Mouse (Mus musculus) stomach, embryonic 15.5 days (tissue): ENCODE results near the gene Gna14. TPM values are rescaled to one million over a fixed set of nuclear protein-coding genes. Genes with fewer than 3 reads are reported as not detected.

Experiments
- ATAC-seq: fragments of 200-750 bp; cut with Nextera tagmentation; 2 replicates; pipeline ENCODE4 v1.8.0; 2017; ENCODE audit warnings: low read depth, moderate number of reproducible peaks, moderate TSS enrichment; ENCODE audit not compliant: insufficient read depth, low FRiP score
- H3K27ac ChIP-seq: fragments of 300-500 bp; sonication (generic); 2 replicates; pipeline ENCODE4 v1.5.1; 2015; ENCODE audit warnings: mild to moderate bottlenecking, inconsistent platforms
- H3K27me3 ChIP-seq: fragments of 300-500 bp; sonication (generic); replicated peaks from 2 replicates; pipeline ENCODE4 v1.6.1; 2015; ENCODE audit warnings: inconsistent platforms
- H3K36me3 ChIP-seq: fragments of 300-500 bp; sonication (generic); 2 replicates; pipeline ENCODE4 v1.6.1; 2015; ENCODE audit warnings: inconsistent platforms
- H3K4me1 ChIP-seq: fragments of 300-500 bp; sonication (generic); 2 replicates; pipeline ENCODE4 v1.6.1; 2015; ENCODE audit warnings: inconsistent platforms
- H3K4me2 ChIP-seq: fragments of 300-500 bp; sonication (generic); 2 replicates; pipeline ENCODE4 v1.6.1; 2015; ENCODE audit warnings: mild to moderate bottlenecking, inconsistent platforms
- H3K4me3 ChIP-seq: fragments of 300-500 bp; sonication (generic); replicated peaks from 2 replicates; pipeline ENCODE4 v1.5.1; 2015; ENCODE audit warnings: inconsistent platforms
- H3K9ac ChIP-seq: fragments of 300-500 bp; sonication (generic); 2 replicates; pipeline ENCODE4 v1.6.1; 2015; ENCODE audit warnings: inconsistent platforms
- H3K9me3 ChIP-seq: fragments of 300-500 bp; sonication (generic); 2 replicates; pipeline ENCODE4 v1.6.1; 2016; ENCODE audit warnings: inconsistent platforms
- WGBS: fragments of 180-500 bp; shearing (Covaris S2); methylation state at CpG from one replicate; pipeline ENCODE4 v1.1.7; 2015; 5-methylcytosine and 5-hydroxymethylcytosine counted together
- polyA plus RNA-seq: library from polyadenylated mRNA; unstranded; fragments of >200 nt; fragmentation: Nextera tagmentation; extraction: Ambion mirVana; gene quantifications from 2 replicates; pipeline ENCODE4 v1.2.1, GENCODE M21; 2015

The Gna14 gene
- polyA plus RNA-seq, 1 experiment from 2014 or later = 14.3 TPM

- Histone ChIP-seq H3K4me1 (no peaks in the 10 kb centered on the region), H3K4me2 (no peak overlapping the region), H3K27me3 (no peaks in the 10 kb centered on the region), H3K9ac (no peak overlapping the region), H3K27ac (no peak overlapping the region), H3K36me3 (no peaks in the 10 kb centered on the region), H3K4me3 (no peak overlapping the region), H3K9me3 (no peaks in the 10 kb centered on the region)
- 68% methylated on average over 5 of the region's 5 CpGs for WGBS
- ATAC-seq = no peak
These were observed 49.1 kb downstream of the Gna14 start for GRCm38 (mm10) chr19:16484671-16485070.

GRCm38 (mm10) chr19:16490756-16491155 is 55.2 kb downstream of the Gna14 start:
- H3K4me2 ChIP-seq = no peak overlapping the region
- H3K4me3 ChIP-seq = no peak overlapping the region
- ATAC-seq = no peak
- no peak overlapping the region for H3K9ac ChIP-seq
- H3K9me3 ChIP-seq = no peaks in the 10 kb centered on the region
- no peaks in the 10 kb centered on the region for H3K36me3 ChIP-seq
- H3K27ac ChIP-seq = no peak overlapping the region
- no peaks in the 10 kb centered on the region for H3K4me1 ChIP-seq
- 65% methylated on average over 12 of the region's 12 CpGs for WGBS
- H3K27me3 ChIP-seq = no peaks in the 10 kb centered on the region

GRCm38 (mm10) chr19:16491497-16491896 is 55.9 kb downstream of the Gna14 start:
- no peaks in the 10 kb centered on the region for H3K27me3 ChIP-seq
- H3K9ac ChIP-seq = no peak overlapping the region
- WGBS = 41% methylated on average over 7 of the region's 7 CpGs
- no peaks in the 10 kb centered on the region for H3K4me1 ChIP-seq
- H3K4me3 ChIP-seq = no peak overlapping the region
- no peak for ATAC-seq
- H3K4me2 ChIP-seq = no peak overlapping the region
- H3K27ac ChIP-seq = no peak overlapping the region
- no peaks in the 10 kb centered on the region for H3K9me3 ChIP-seq
- H3K36me3 ChIP-seq = no peaks in the 10 kb centered on the region

DNA sequence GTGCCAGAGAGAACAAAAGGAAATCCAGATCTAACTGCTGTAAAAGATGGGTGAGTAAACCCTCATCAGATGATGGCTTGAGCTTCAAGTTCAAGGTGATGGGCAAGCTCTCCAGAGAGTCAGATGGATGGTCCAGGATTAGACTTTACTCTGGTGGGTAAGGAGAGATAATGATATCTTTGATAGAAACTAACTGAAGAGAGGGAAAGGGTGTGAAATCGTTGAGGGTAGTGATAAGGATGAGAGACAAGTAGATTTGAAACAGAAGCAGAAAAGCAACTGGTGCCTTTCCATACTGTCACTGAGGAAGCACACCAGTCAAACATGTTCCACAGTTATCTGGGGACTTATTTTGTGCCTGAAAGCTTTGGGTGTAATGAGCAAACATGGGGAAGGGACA is 56.9 kb downstream of the Gna14 start:
- Histone ChIP-seq H3K36me3 (no peaks in the 10 kb centered on the region), H3K4me1 (no peaks in the 10 kb centered on the region), H3K27ac (no peak overlapping the region), H3K9me3 (no peaks in the 10 kb centered on the region), H3K27me3 (no peaks in the 10 kb centered on the region), H3K4me3 (no peak overlapping the region), H3K9ac (no peak overlapping the region), H3K4me2 (no peak overlapping the region)
- no peak for ATAC-seq
- 65% methylated on average over 1 of the region's 1 CpGs for WGBS

- Histone ChIP-seq H3K36me3 (no peaks in the 10 kb centered on the region), H3K4me1 (0 out of 2 replicates have a peak, but pooled peaks cover 4% of the 10 kb centered on the region), H3K4me3 (no peak overlapping the region), H3K27me3 (no peaks in the 10 kb centered on the region), H3K4me2 (no peak overlapping the region), H3K27ac (no peak overlapping the region), H3K9me3 (no peaks in the 10 kb centered on the region), H3K9ac (no peak overlapping the region)
- no peak for ATAC-seq
- 84% methylated on average over 10 of the region's 10 CpGs for WGBS
These were observed 59.4 kb downstream of the Gna14 start for GRCm38 (mm10) chr19:16494816-16495516.

GRCm38 (mm10) chr19:16496016-16496415 is 60.5 kb downstream of the Gna14 start:
- Histone ChIP-seq H3K27ac (no peak overlapping the region), H3K27me3 (no peaks in the 10 kb centered on the region), H3K36me3 (no peaks in the 10 kb centered on the region), H3K4me3 (no peak overlapping the region), H3K4me1 (0 out of 2 replicates have a peak, but pooled peaks cover 7% of the 10 kb centered on the region), H3K9me3 (no peaks in the 10 kb centered on the region), H3K9ac (no peak overlapping the region), H3K4me2 (no peak overlapping the region)
- no peak for ATAC-seq
- 57% methylated on average over 5 of the region's 5 CpGs for WGBS

GRCm38 (mm10) chr19:16502054-16502453 is 66.5 kb downstream of the Gna14 start:
- no peaks in the 10 kb centered on the region for H3K9me3 ChIP-seq
- no peak overlapping the region for H3K4me3 ChIP-seq
- H3K27me3 ChIP-seq = no peaks in the 10 kb centered on the region
- 35% methylated on average over 5 of the region's 5 CpGs for WGBS
- no peak for ATAC-seq
- H3K4me1 ChIP-seq = 0 out of 2 replicates have a peak, but pooled peaks cover 7% of the 10 kb centered on the region
- no peak overlapping the region for H3K4me2 ChIP-seq
- peak overlapping the region; percentile 54; the same call in 1 of the 2 replicates for H3K27ac ChIP-seq
- H3K36me3 ChIP-seq = no peaks in the 10 kb centered on the region
- H3K9ac ChIP-seq = no peak overlapping the region

GRCm38 (mm10) chr19:16506711-16507364 is 71.3 kb downstream of the Gna14 start:
- no peak overlapping the region for H3K27ac ChIP-seq
- H3K4me2 ChIP-seq = no peak overlapping the region
- 76% methylated on average over 6 of the region's 6 CpGs for WGBS
- no peak for ATAC-seq
- no peak overlapping the region for H3K9ac ChIP-seq
- H3K36me3 ChIP-seq = no peaks in the 10 kb centered on the region
- no peaks in the 10 kb centered on the region for H3K27me3 ChIP-seq
- H3K4me3 ChIP-seq = no peak overlapping the region
- no peaks in the 10 kb centered on the region for H3K9me3 ChIP-seq
- H3K4me1 ChIP-seq = 0 out of 2 replicates have a peak, but pooled peaks cover 3% of the 10 kb centered on the region

DNA sequence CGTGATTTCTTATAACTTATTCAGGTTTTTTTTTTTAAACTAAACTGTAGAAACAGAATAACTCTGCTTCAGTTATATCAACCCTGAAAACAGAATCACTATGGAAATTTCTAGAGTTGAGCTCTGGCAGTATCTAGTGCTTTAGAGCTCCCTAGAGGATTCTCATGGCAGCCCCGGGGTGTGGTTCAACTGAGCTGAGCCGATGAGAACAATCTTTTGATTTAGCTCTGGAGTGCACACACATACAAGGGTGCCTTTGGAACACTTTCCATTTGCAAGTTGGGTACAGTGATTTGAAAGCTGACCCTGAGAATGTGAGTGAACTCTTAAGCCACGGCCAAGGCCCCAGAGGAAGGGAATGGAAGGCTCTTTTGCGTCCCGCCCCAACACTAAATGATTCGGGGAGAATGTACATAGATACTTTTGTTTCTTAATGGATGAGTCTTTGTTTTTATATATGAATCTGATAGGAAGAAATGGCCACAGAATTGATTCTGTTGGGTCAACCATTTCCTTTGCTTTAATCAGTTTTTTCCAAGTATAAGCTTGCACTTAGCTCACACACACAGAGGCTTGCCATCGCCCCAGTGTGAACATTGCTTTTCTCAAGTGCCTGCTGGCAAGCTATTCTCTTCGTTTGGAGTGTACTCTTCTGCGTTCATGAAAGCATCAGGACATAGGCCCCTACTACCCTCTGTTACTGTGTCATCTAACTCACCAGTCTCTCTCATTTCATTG is 75.0 kb downstream of the Gna14 start:
- Histone ChIP-seq H3K27me3 (no peaks in the 10 kb centered on the region), H3K9ac (no peak overlapping the region), H3K4me3 (no peak overlapping the region), H3K36me3 (no peaks in the 10 kb centered on the region), H3K9me3 (no peaks in the 10 kb centered on the region), H3K27ac (no peak overlapping the region), H3K4me2 (no peak overlapping the region), H3K4me1 (0 out of 2 replicates have a peak, but pooled peaks cover 3% of the 10 kb centered on the region)
- WGBS = 75% methylated on average over 10 of the region's 10 CpGs
- ATAC-seq = no peak

GRCm38 (mm10) chr19:16511081-16511420 is 75.5 kb downstream of the Gna14 start:
- WGBS = 45% methylated on average over 2 of the region's 2 CpGs

DNA sequence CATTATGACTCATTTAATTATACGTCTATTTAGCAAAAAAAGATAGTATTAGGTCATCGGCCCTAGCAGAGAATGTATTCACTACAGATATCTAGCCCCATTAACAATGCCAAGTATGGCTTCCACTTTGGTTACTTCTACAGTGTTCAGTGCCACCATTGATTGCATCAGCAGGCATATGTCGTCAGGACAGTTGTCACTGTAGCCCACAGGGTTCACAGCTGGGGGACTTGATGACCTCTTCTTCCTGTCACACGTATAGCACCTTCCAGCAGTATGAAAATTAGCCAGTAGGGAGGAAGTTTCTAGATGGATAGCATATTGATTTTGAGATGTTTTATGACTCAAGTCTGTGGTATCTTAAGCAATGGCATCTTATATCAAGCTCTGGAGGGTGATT is 78.6 kb downstream of the Gna14 start:
- Histone ChIP-seq H3K4me2 (no peak overlapping the region), H3K27me3 (no peaks in the 10 kb centered on the region), H3K9me3 (no peaks in the 10 kb centered on the region), H3K36me3 (no peaks in the 10 kb centered on the region), H3K4me3 (no peak overlapping the region), H3K4me1 (0 out of 2 replicates have a peak, but pooled peaks cover 3% of the 10 kb centered on the region), H3K9ac (no peak overlapping the region), H3K27ac (no peak overlapping the region)
- no peak for ATAC-seq
- WGBS = 77% methylated on average over 4 of the region's 4 CpGs

More at GRCm38 (mm10) chr19:16511081-16511420, 75.5 kb downstream of the Gna14 start:
- Histone ChIP-seq H3K9ac (no peak overlapping the region), H3K27ac (no peak overlapping the region), H3K4me1 (0 out of 2 replicates have a peak, but pooled peaks cover 3% of the 10 kb centered on the region), H3K27me3 (no peaks in the 10 kb centered on the region), H3K9me3 (no peaks in the 10 kb centered on the region), H3K4me3 (no peak overlapping the region), H3K4me2 (no peak overlapping the region), H3K36me3 (no peaks in the 10 kb centered on the region)
- ATAC-seq = peak; percentile 84; the same call in 1 of the 2 replicates

DNA sequence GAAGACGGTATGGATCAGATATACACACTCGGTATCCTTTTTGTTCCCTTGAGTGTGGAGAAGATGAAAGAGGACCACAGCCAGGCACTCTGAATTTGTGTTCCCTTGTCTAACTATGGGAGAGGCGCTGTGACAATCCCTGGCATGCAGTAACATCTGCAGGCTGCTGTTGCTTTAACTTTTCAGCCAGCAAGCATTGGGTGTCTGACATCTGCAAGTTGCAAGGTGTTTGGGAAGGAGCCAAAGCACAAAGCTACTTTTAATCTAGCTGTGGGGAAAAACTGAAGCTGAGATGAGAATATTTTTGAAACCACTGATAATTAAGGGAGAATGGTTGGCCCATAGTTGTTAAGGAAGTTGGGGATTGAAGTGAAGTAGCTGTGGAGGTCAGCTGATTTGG is 83.0 kb downstream of the Gna14 start:
- WGBS = 57% methylated on average over 3 of the region's 3 CpGs
- no peak for ATAC-seq
- no peaks in the 10 kb centered on the region for H3K9me3 ChIP-seq
- no peak overlapping the region for H3K27ac ChIP-seq
- no peak overlapping the region for H3K9ac ChIP-seq
- H3K4me2 ChIP-seq = no peak overlapping the region
- no peaks in the 10 kb centered on the region for H3K27me3 ChIP-seq
- H3K4me3 ChIP-seq = no peak overlapping the region
- no peaks in the 10 kb centered on the region for H3K36me3 ChIP-seq
- H3K4me1 ChIP-seq = no peaks in the 10 kb centered on the region
